Mouse (Mus musculus): ENCODE measurements around the gene Dnajc9.

GRCm38 (mm10) chr14:20392326-20392725, 3.6 kb upstream of the Dnajc9 start:
- no peak for TF ChIP-seq POLR2A (IDR thresholded peaks at IDR 0.05; ENCODE audit: control insufficient read depth, extremely low read depth, insufficient read depth, low read length, poor library complexity)
- no peak for TF ChIP-seq CTCF (IDR thresholded peaks at IDR 0.05; ENCODE audit: borderline replicate concordance, control insufficient read depth, extremely low read depth, insufficient read depth, low read length, poor library complexity)
